Mouse (Mus musculus): Measurements from ENCODE around the gene Fgf7.

The Fgf7 gene

GRCm38 (mm10) chr2:126060595-126060994 lies 26.1 kb downstream of the Fgf7 start:
- no peak for DNase-seq (ENCODE audit: inconsistent age in 2 of 2, low spot score in 1 of 2)

- DNase-seq (ENCODE audit: inconsistent age in 2 of 2, low spot score in 1 of 2) = no peak
These were observed 26.7 kb downstream of the Fgf7 start for GRCm38 (mm10) chr2:126061037-126061773.

- DNase-seq (ENCODE audit: inconsistent age in 2 of 2, low spot score in 1 of 2) = peak in 1 of 2 experiments; percentile 70
These were observed 28.4 kb downstream of the Fgf7 start for GRCm38 (mm10) chr2:126062876-126063275.

- DNase-seq (ENCODE audit: inconsistent age in 2 of 2, low spot score in 1 of 2) = no peak
These were observed 30.4 kb downstream of the Fgf7 start for GRCm38 (mm10) chr2:126064814-126065213.

GRCm38 (mm10) chr2:126065303-126065856 lies 30.9 kb downstream of the Fgf7 start:
- no peak for DNase-seq (ENCODE audit: inconsistent age in 2 of 2, low spot score in 1 of 2)

GRCm38 (mm10) chr2:126069740-126070139 lies 35.3 kb downstream of the Fgf7 start:
- DNase-seq (ENCODE audit: inconsistent age in 2 of 2, low spot score in 1 of 2) = no peak

GRCm38 (mm10) chr2:126073744-126074143 lies 39.3 kb downstream of the Fgf7 start:
- no peak for DNase-seq (ENCODE audit: inconsistent age in 2 of 2, low spot score in 1 of 2)

- DNase-seq (ENCODE audit: inconsistent age in 2 of 2, low spot score in 1 of 2) = no peak
These were observed 42.0 kb downstream of the Fgf7 start for GRCm38 (mm10) chr2:126076506-126076905.

GRCm38 (mm10) chr2:126079086-126079485 lies 44.6 kb downstream of the Fgf7 start:
- peak in 1 of 2 experiments; percentile 57 for DNase-seq (ENCODE audit: inconsistent age in 2 of 2, low spot score in 1 of 2)

- DNase-seq (ENCODE audit: inconsistent age in 2 of 2, low spot score in 1 of 2) = no peak
These were observed 49.9 kb downstream of the Fgf7 start for GRCm38 (mm10) chr2:126084326-126084725.

- no peak for DNase-seq (ENCODE audit: inconsistent age in 2 of 2, low spot score in 1 of 2)
These were observed 51.7 kb downstream of the Fgf7 start for GRCm38 (mm10) chr2:126086187-126086586.

- DNase-seq (ENCODE audit: inconsistent age in 2 of 2, low spot score in 1 of 2) = no peak
These were observed 56.0 kb downstream of the Fgf7 start for GRCm38 (mm10) chr2:126090432-126090831.

- no peak for DNase-seq (ENCODE audit: inconsistent age in 2 of 2, low spot score in 1 of 2)
These were observed 60.2 kb downstream of the Fgf7 start for GRCm38 (mm10) chr2:126094616-126095015.
